Mouse (Mus musculus) kidney, embryonic 14.5 days (tissue): ENCODE data around the gene Cdk10. TPM values are rescaled to one million over a fixed set of nuclear protein-coding genes. Genes with fewer than 3 reads are reported as not detected.

ENCODE experiments used
- ATAC-seq: fragments of 200-750 bp; cut with Nextera tagmentation; 2 replicates; pipeline ENCODE4 v1.8.0; 2017; ENCODE audit warnings: moderate number of reproducible peaks, mild to moderate bottlenecking, moderate TSS enrichment, moderate library complexity; ENCODE audit not compliant: low FRiP score, low TSS enrichment
- H3K27ac ChIP-seq: fragments of 300-500 bp; sonication (generic); 2 replicates; pipeline ENCODE4 v1.5.1; 2014; ENCODE audit warnings: low read depth, mild to moderate bottlenecking, low read length, moderate library complexity, mixed read lengths
- H3K27me3 ChIP-seq: fragments of 300-500 bp; sonication (generic); 2 replicates; pipeline ENCODE4 v1.6.1; 2014; ENCODE audit warnings: mild to moderate bottlenecking, low read length; ENCODE audit not compliant: control insufficient read depth, insufficient read depth
- H3K36me3 ChIP-seq: fragments of 300-500 bp; sonication (generic); 2 replicates; pipeline ENCODE4 v1.6.1; 2014; ENCODE audit warnings: low read length, mixed read lengths; ENCODE audit not compliant: control insufficient read depth, insufficient read depth
- H3K4me1 ChIP-seq: fragments of 300-500 bp; sonication (generic); 2 replicates; pipeline ENCODE4 v1.6.1; 2014; ENCODE audit warnings: low read length, mixed read lengths; ENCODE audit not compliant: control insufficient read depth, insufficient read depth
- H3K4me2 ChIP-seq: fragments of 300-500 bp; sonication (generic); replicated peaks from 2 replicates; pipeline ENCODE4 v1.6.1; 2014; ENCODE audit warnings: low read depth, mild to moderate bottlenecking, low read length
- H3K4me3 ChIP-seq: fragments of 300-500 bp; sonication (generic); 2 replicates; pipeline ENCODE4 v1.5.1; 2014; ENCODE audit warnings: mild to moderate bottlenecking, low read length
- H3K9ac ChIP-seq: fragments of 300-500 bp; sonication (generic); 2 replicates; pipeline ENCODE4 v1.6.1; 2014; ENCODE audit warnings: low read depth, mild to moderate bottlenecking, low read length, moderate library complexity
- H3K9me3 ChIP-seq: fragments of 300-500 bp; sonication (generic); 2 replicates; pipeline ENCODE4 v1.6.1; 2016; ENCODE audit warnings: low read length; ENCODE audit not compliant: control insufficient read depth
- WGBS: fragments of 180-500 bp; shearing (Covaris S2); extraction: QIAGEN DNeasy Blood & Tissue Kit; methylation state at CpG from one replicate; pipeline ENCODE4 v1.1.7; 2014; 5-methylcytosine and 5-hydroxymethylcytosine counted together
- polyA plus RNA-seq: library from polyadenylated mRNA; unstranded; fragments of >200 nt; fragmentation: Nextera tagmentation; extraction: Ambion mirVana; gene quantifications from 2 replicates; pipeline ENCODE4 v1.2.1, GENCODE M21; 2014

Gene Cdk10
- 33.5 and 36.4 TPM in 2 replicates for polyA plus RNA-seq

GRCm38 (mm10) chr8:123224278-123225266 lies at the start of gene Cdk10:
Cdk10 (plus strand) TSS chr8:123224842.
- peak; percentile 85 for ATAC-seq
- 2% methylated on average over 59 of the region's 59 CpGs for WGBS
- peak within 1 kb of the TSS; percentile 63 for H3K4me3 ChIP-seq

GRCm38 (mm10) chr8:123181391-123181790 lies 43.3 kb upstream of the Cdk10 start:
- 55% methylated on average over 3 of the region's 3 CpGs for WGBS

More at GRCm38 (mm10) chr8:123224278-123225266, at the start of gene Cdk10:
- Histone ChIP-seq H3K4me2 (peak within 1 kb of the TSS; percentile 85), H3K9me3 (no peaks in the 10 kb centered on the region), H3K4me1 (peaks cover 7% of the 10 kb centered on the region; the same call in 1 of the 2 replicates), H3K9ac (peak within 1 kb of the TSS; percentile 71), H3K36me3 (peaks cover 15% of the 10 kb centered on the region), H3K27me3 (no peaks in the 10 kb centered on the region), H3K27ac (peak within 1 kb of the TSS; percentile 79)

DNA sequence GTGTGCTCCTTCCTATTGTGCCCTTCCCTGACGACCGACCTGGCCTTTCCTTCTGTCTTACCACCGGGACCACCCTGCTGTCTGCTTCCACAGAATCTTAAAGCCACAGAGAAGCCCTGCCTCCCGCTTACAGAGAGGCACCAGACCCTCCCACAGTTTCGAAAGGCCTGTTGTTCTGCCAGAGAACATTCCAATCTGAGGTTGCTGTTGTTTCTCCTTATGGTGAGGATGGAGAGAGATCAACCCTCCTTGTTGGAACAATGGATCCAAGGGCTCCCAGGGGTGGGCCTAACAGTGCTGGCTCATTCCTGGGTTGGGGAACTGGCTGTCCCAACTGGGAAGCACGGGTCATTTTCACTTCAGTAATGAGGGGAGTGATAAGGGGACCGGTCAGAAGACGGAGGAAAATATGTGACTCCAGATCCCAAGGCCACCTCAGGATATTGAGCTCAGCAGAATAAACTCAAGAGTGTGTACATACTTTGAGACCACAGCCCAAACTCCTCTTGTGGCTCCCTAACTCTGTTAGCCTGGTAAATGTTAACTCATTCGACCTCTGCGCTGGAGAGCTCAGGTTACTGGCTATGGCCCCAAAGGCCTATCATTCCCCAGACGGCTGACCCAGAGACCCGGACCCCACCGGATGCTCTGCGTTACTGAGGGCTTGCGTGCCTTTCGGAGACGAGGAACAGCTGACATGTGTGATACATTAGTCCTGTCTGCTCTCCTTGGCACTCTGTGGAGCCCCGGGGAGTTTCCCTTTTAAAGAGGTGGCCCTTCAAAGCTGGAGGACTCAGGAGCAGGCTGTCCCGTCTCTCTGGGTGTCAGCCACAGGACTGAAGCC lies 38.9 kb upstream of the Cdk10 start, which contains the start of gene Dpep1:
Gene Dpep1, plus strand, starts transcription at position 677 of the 844 bp plus-strand sequence.
- Histone ChIP-seq H3K9me3 (no peaks in the 10 kb centered on the region), H3K4me2 (no peak within 1 kb of the TSS), H3K9ac (no peak within 1 kb of the TSS), H3K36me3 (no peaks in the 10 kb centered on the region), H3K4me1 (peaks cover 13% of the 10 kb centered on the region), H3K27ac (peak within 1 kb of the TSS; percentile 9; the same call in 1 of the 2 replicates), H3K27me3 (no peaks in the 10 kb centered on the region), H3K4me3 (no peak within 1 kb of the TSS)
- 16% methylated on average over 19 of the region's 19 CpGs for WGBS
- peak; percentile 39 for ATAC-seq

More at GRCm38 (mm10) chr8:123181391-123181790, 43.3 kb upstream of the Cdk10 start:
- H3K4me1 ChIP-seq: peaks cover 10% of the 10 kb centered on the region
- no peaks in the 10 kb centered on the region for H3K36me3 ChIP-seq
- no peak overlapping the region for H3K27ac ChIP-seq
- no peak overlapping the region for H3K4me3 ChIP-seq
- no peak for ATAC-seq
- no peaks in the 10 kb centered on the region for H3K27me3 ChIP-seq
- H3K4me2 ChIP-seq: no peak overlapping the region
- H3K9ac ChIP-seq: no peak overlapping the region
- H3K9me3 ChIP-seq: peaks cover 5% of the 10 kb centered on the region; the same call in 1 of the 2 replicates

- no peak overlapping the region for H3K4me2 ChIP-seq
- no peak overlapping the region for H3K9ac ChIP-seq
- WGBS: 87% methylated on average over 2 of the region's 2 CpGs
- ATAC-seq: no peak
- H3K27ac ChIP-seq: no peak overlapping the region
- no peaks in the 10 kb centered on the region for H3K36me3 ChIP-seq
- no peaks in the 10 kb centered on the region for H3K9me3 ChIP-seq
- H3K4me3 ChIP-seq: no peak overlapping the region
- no peaks in the 10 kb centered on the region for H3K27me3 ChIP-seq
- H3K4me1 ChIP-seq: peaks cover 13% of the 10 kb centered on the region
Observed at GRCm38 (mm10) chr8:123188006-123188405, 36.6 kb upstream of the Cdk10 start.

GRCm38 (mm10) chr8:123188841-123189240 lies 35.8 kb upstream of the Cdk10 start:
- Histone ChIP-seq H3K9ac (no peak overlapping the region), H3K9me3 (no peaks in the 10 kb centered on the region), H3K4me1 (peaks cover 13% of the 10 kb centered on the region), H3K4me2 (no peak overlapping the region), H3K27ac (no peak overlapping the region), H3K36me3 (no peaks in the 10 kb centered on the region), H3K27me3 (no peaks in the 10 kb centered on the region), H3K4me3 (no peak overlapping the region)
- 72% methylated on average over 7 of the region's 7 CpGs for WGBS
- no peak for ATAC-seq

- peaks cover 10% of the 10 kb centered on the region for H3K4me1 ChIP-seq
- 2% methylated on average over 9 of the region's 9 CpGs for WGBS
- peak; percentile 46 for ATAC-seq
- H3K4me2 ChIP-seq: peak overlapping the region; percentile 22; the same call in 1 of the 2 replicates
- peak overlapping the region; percentile 12; the same call in 1 of the 2 replicates for H3K9ac ChIP-seq
- no peaks in the 10 kb centered on the region for H3K36me3 ChIP-seq
- H3K4me3 ChIP-seq: no peak overlapping the region
- no peak overlapping the region for H3K27ac ChIP-seq
- no peaks in the 10 kb centered on the region for H3K27me3 ChIP-seq
- no peaks in the 10 kb centered on the region for H3K9me3 ChIP-seq
Observed at GRCm38 (mm10) chr8:123190678-123191077, 34.0 kb upstream of the Cdk10 start.

- no peak for ATAC-seq
- 64% methylated on average over 7 of the region's 8 CpGs for WGBS
Observed at GRCm38 (mm10) chr8:123191908-123192307, 32.7 kb upstream of the Cdk10 start.

GRCm38 (mm10) chr8:123193771-123194170 lies 30.9 kb upstream of the Cdk10 start:
- 87% methylated on average over 9 of the region's 9 CpGs for WGBS
- H3K27me3 ChIP-seq: no peaks in the 10 kb centered on the region
- H3K4me3 ChIP-seq: no peak overlapping the region
- no peaks in the 10 kb centered on the region for H3K36me3 ChIP-seq
- no peak for ATAC-seq
- no peaks in the 10 kb centered on the region for H3K9me3 ChIP-seq
- no peak overlapping the region for H3K4me2 ChIP-seq
- no peaks in the 10 kb centered on the region for H3K4me1 ChIP-seq
- no peak overlapping the region for H3K27ac ChIP-seq
- no peak overlapping the region for H3K9ac ChIP-seq

More at GRCm38 (mm10) chr8:123191908-123192307, 32.7 kb upstream of the Cdk10 start:
- H3K27ac ChIP-seq: no peak overlapping the region
- H3K9me3 ChIP-seq: no peaks in the 10 kb centered on the region
- H3K4me3 ChIP-seq: no peak overlapping the region
- no peaks in the 10 kb centered on the region for H3K36me3 ChIP-seq
- H3K4me2 ChIP-seq: no peak overlapping the region
- H3K27me3 ChIP-seq: no peaks in the 10 kb centered on the region
- no peak overlapping the region for H3K9ac ChIP-seq
- 0 out of 2 replicates have a peak, but pooled peaks cover under 1% of the 10 kb centered on the region for H3K4me1 ChIP-seq
